Mouse (Mus musculus) lung, postnatal 10 days (tissue): ENCODE measurements around the gene Arid1b.
A peak's percentile ranks its signal among the peaks of the same experiment; 100 is the strongest.

ENCODE experiments used
- DNase-seq: peaks from one replicate; pipeline ENCODE4 v3.0.0; 2021

Gene Arid1b

DNA sequence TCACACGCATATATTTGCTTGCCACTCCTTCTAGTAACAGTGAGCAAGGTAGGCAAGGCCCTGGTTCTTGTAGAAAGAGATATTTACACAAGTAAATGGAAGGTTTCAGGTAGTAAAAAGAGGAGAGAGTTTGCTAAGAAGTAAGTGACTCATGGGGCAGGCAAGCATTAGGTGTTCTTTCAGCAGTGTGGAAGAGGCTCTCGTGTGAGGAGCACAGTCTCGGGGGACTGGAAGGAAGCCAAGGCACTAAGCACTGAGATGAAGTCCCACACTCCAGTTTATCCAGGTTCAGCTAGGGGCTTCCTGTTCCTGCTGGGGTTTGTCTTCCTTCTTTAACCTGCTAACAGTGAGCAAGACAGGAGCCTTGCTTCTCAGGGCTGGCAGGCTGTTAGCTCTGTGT is 203.6 kb downstream of the Arid1b start:
- DNase-seq = no peak

DNA sequence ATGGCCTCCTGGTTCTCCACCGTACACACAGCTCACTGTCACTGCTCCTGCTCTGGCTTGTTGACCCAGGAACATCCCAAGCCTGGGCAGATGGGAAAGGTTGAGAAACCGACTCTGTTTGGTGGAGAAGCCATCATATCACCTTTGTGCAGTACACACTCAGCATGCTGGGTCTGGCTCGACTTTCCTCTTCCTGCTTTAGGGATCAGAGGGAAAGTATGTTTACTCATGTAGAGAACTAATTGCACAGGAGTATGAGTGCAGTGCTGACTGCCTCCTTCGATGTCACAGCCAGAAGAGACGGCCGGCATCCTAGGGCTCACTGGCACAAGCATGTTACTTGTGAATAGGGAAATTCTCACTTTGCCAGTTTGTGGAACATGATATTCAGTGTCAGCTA is 204.1 kb downstream of the Arid1b start:
- no peak for DNase-seq

DNA sequence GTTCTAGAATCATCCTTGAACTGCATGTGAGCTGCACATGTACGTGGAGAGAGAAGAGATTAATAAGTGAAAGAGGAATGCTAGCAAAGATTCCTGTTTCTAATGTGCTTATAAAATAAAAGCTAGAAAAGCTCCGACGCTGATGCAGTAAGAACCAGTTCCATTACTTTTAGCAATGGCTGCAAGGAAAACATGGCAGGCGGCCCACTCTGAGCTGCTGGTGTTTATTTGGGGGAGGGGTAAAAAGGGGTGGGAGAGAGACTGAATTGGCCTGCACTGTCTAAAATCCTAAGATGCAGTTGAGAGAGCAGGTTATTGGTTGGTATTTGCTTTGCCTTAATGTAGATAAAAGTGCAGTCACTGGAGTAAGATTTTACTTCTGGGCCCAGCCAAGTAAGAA is 204.7 kb downstream of the Arid1b start:
- DNase-seq = no peak

DNA sequence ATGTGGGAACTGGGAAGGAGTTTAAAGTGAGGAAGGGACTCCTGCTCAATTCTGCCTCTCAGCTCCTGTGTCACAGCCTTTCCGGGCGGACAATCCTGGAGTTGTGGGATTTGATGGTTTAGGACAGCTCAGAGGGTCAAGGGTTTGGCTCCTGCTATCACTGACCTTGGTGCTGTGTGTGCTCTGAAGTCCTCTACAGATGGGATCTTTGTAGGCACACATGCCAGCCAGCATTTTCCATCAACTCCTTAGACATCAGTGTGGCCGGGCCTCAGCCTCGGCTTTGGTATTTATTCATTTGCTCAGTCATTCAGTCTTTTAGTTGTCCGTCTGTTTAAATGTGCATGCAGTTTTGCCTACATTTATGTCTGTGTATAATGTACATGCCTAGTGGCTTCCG is 206.5 kb downstream of the Arid1b start:
- DNase-seq = no peak

DNA sequence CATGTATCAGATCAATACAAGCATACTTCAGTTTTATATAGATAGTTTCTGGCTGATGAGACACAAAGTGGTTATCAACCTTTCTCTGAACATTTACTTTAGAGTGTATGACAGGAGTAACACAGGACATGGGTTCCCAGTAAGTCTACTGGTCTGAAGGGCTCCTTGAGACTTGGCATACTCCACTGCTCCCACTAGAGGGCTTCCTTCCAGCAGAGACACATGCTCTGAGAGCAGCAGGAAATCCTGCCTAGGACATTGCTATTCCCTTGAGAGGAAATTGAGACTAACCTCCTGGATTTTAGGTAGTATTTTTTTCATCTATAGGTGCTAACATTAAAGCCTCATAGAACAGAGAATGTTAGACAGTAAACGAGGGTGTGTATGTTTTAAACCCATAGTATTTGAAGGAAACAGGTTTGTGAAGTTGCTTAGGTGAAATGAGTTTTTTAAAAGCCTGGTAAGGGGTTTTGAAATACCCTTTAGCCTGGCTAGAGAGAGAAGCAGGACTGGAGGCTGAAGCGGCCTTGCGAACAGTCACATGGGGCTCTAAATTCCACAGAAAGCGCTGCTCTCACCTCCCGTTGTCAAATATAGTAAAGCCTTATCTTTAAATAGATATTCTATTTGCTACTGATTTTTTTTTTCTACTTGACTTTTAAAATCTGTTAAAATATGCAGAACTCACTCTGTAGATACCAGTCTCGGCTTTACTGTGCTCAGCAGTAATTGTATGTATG is 207.9 kb downstream of the Arid1b start:
- peak; percentile 86 for DNase-seq

DNA sequence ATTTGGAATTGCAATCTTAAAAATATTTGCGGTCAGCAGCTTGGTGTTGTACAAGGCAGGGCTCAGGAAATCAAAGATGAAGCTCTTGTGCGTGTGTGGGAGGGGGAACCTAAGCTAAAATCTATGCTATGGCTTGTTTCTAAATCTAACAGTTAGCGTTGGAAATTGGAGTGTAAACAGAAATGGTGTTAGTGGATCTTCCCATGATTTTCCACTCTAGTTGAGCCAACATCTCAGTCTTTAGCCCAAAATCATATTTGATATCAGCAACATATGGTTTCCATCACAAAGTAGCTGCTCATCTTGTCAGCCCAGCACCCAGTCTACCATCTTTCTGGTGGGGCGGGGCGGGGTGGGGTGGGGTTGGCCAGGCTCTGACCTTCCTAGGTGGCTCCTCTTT is 208.6 kb downstream of the Arid1b start:
- no peak for DNase-seq

DNA sequence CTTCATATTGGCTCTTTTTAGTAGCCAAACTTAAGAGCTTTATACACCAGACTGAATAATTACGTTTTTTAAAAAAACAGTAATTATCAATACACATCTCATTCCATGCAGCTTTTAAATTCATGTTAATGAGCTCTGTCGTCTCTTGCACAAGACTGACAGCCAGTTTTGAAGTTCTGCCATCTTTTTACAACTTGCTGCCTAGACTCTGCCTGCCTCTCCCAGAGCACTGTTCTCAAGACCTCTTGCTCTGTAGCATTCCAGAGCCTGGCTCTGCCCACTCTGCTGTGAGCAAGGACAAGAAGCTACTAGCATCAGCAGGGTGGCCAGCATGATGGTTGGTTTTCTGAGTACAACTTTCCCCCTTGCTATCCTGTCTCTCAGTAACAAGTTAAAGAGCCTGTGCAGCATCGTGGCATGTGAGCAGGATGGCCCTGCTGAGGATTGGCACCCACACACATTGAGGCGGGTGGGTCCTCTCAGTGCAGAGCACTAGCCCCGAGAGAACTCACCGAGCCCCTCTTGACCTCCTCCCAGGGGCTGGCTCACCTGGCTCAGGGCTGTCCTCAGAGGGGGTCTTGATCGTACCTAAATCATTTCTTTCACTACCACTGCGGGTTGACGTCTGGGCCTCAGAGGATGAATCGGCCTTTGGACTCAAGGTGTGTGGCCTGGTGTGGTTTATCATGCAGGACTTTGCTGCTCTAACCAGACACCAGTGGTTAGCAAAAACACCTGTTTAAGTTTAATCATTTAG is 209.4 kb downstream of the Arid1b start:
- no peak for DNase-seq

DNA sequence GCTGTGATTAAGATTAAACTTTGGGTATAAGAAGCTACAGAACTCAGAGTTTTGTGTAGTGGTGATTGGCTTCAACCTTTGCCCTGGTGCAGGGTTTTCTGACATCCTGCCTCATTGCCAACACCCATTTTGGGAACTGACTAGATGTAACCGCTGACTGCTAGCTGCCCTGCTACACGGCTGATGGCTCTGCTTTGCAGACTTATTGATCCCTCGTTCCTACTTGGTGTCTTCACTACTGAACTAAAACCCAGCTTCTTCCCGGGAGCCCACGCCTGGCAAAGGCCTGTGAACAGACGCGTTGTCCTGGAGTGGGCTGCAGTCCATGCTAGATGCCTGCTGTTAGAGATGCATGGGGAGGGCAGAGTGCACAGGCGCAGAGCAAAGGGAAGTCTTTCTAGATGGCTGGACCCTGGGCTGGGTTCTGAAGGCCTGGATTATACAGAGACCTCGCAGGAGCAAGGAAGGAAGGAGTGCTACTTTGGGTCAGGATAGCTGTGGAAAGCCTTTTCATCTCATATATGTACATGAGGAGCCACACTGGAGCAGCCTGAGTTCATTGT is 210.1 kb downstream of the Arid1b start:
- DNase-seq = no peak

DNA sequence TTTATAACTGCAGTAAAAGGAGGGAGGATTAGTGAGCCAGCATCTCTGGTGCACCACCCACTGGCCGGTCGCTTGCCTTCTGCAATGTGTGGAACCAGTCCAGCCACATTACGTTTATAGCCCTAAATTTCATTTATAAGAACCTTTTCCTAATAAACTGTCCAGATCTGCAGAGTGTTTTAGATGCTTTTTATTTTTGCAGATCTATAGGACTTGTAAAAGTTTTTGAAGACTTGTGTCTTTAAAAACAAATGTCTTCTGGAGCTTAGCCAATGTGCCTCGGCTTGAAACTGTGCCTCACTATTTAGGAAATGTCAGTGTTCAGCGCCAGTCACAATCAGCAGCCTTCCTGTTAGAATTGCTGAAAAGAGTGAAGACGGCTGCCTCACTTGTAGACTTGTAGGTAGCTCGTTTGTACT is 211.0 kb downstream of the Arid1b start:
- DNase-seq = peak; percentile 32

DNA sequence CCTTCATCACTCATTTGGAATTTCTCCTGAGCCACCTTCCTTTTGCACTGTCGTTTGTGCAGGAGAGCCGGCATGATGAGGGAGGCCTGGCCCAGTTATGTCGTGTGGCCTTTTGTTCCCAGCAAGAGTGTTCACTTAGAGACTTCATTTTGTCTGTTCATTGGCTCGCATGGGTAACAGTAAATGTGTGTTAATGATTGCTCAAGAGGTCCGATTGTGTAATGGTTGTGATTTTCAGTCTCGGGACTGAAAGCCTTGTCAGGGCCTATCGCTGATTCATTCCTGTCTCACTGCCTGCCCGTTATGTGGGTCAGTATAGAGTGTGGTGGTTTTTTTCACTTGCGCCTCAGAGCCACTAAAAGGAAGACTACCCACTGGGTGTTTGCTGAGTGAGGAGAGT is 212.6 kb downstream of the Arid1b start:
- DNase-seq = peak; percentile 60

DNA sequence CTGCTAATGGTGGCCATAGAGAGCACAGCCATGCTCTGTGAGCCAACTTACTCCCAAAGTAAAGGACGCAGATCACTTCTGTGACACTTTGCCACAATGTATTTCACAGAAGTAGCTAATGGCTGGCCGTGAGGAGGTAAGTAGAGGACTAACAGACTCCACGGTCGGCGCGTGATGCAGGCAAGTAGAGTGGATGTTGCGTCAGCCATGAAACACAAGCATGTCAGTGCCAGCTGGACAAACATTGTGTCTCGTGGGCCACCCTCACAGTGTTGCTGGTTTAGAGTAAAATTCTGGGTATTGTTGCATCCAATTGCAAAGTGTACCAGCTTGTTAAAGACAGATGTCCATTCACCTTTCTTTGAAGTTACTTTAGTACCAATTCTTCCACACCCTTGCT is 213.7 kb downstream of the Arid1b start:
- DNase-seq = no peak

DNA sequence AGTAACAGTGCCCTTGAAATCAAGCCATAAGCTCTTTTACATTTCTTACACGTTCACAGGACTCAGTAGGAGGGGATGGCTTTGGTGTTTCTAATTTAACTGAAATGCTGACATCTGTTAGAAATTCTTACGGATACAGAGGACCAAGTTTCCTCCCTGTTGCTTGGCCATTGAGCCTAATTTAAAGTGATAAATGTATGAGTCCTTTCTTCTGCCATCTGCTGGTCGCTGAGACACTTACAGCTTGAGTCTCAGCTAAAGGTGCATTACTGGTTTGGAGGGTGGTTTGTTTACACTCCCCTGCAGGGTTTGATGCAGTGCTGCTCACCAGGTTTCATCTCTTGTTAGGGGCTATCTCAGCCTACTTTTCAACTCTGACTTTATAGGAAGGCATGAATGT is 214.2 kb downstream of the Arid1b start:
- DNase-seq = no peak

DNA sequence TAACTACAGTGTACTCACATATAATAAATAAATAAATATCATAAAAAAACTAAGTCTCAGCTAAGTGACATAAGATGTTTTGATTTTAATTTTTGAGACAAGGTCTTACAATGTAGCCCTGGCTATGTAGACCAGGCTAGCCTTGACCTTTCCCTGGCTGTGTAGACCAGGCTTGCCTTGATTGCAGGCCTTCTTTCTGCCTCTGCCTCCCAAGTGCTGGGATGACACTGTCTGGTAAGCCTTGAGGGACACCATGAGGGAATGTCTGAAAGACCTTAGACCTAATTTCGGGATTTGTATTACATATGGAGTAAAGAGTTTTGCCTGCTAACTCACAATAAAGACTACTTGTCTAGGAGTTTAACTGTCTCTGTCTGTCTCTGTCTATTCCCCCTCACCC is 214.9 kb downstream of the Arid1b start:
- DNase-seq = no peak

DNA sequence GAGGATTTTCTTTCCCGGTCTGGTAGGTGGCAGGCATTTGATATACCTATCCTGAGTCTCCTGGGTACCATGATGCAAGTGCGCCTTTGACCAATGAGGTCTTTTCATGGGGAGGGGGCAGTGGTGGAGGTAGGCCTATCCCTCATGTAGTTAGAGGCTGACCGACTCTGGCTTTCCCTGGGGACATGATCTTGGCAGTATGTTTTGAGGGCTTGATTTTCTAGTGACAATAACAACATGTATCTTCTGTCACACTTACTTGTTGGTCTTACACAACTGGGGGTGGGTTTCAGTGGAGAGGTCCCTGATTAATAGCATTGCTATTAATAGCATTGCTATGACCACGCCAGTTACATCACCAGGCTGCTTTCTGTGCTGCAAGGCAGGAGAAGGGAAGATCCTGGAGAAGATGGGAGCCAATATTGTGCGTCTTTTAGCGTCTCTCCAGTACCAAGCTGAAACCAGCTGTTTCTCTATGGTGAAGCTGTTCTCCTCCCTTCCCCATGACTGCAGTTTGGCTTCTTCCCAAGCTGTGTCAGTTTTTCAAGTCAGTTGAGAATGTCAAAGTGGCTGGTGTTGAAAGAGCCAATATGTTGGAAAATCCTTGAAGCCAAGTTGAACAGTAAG is 216.1 kb downstream of the Arid1b start:
- peak; percentile 84 for DNase-seq

DNA sequence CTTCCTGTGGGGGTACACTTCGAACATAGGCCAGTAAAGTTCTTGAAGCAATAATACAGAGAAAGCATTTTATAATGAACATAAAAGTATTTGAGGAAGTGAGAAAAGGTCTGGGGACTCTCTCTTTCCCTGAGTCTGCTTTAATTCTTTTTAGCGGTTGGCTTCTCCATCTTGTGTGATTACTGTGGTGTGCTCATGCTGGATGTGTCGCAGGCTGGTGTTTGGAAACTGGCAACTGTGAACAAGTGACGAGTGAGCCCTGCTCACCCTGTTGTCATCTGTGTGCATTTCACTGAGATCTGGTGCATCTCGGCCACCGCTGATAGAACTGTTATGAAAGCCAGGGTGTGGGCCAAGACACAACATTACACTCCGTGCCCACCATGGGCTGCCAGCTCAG is 216.8 kb downstream of the Arid1b start:
- no peak for DNase-seq

DNA sequence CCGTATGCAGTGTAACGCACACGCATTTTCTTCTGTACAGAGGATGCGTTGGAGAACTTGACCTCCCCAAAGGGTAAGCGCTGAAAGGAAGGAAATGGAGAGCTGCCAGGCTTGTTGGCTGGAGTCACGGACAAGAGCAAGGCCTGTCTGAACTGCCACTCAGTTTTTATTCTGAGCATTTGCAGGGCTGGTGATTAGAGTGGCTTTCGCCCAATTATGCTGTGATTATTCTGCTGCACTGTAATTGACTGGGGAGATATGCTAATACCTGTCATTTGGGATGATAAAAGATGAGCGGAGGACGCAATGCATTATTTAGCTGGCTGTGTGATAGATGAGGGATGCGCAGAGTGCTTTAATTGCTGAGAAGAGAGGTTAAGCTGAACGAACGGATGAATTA is 218.0 kb downstream of the Arid1b start:
- peak; percentile 58 for DNase-seq

DNA sequence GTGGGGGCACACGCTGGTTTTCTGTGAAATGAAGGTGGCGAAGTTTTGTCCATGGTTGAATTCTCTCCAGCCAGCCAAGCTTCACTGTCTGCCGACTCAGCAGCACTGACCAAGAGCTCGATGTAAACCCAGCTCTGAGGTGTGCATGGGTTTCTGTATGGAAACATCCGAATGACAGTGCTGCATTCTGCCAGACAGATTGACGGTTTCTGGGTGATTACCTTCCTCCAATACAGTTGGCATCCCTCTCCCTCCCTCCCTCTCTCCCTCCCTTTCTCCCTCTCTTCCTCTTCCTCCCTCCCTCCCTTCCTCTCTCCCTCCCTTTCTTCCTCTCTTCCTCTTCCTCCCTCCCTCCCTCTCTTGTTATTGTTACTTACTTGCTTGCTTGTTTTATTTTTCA is 219.3 kb downstream of the Arid1b start:
- no peak for DNase-seq

DNA sequence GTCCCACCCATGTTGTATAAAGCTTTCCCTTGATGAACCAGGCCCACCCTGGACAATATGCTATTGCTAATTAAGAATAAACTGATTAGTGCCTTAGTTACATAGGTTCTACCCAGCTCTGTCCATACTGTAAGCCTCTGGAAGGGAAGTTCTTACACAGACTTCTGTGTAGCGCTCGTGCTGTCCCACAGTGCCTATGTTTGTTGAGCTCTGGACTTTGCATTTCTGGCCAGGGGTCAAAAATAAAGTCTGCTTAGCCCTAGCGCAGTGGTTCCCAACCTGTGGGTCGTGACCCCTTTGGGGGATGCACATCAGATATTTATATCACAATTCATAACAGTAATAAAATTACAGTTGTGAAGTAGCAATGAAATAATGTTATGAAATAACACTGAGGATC is 221.2 kb downstream of the Arid1b start:
- DNase-seq = no peak

DNA sequence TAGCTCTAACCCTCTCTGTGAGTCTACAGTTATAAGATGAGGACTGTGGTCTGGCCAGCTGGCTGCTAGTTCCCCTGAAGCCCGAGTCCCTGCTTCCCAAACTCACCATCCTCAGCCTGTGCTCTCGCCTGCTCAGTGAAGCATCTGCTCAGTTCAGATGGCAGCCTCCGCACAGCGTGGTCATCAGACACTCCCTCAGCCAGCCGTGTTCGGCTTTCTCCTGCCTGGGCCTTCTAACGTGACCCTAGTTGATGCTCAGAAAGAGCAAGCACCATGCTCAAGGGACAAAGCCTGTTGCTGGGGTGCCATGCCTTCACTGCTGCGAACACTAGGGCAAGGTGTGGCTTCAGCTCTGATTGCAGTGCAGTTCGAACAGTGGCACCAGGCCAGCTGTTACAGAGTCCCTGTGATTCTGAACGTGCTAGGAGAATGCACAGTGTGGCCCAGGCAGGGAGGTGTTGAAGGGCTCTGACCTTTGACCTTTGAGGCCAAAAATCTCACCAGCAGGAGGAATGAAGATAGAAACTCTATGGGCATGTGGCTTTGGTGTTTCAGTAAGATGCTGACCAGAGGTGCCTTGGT is 222.9 kb downstream of the Arid1b start:
- DNase-seq = peak; percentile 41

DNA sequence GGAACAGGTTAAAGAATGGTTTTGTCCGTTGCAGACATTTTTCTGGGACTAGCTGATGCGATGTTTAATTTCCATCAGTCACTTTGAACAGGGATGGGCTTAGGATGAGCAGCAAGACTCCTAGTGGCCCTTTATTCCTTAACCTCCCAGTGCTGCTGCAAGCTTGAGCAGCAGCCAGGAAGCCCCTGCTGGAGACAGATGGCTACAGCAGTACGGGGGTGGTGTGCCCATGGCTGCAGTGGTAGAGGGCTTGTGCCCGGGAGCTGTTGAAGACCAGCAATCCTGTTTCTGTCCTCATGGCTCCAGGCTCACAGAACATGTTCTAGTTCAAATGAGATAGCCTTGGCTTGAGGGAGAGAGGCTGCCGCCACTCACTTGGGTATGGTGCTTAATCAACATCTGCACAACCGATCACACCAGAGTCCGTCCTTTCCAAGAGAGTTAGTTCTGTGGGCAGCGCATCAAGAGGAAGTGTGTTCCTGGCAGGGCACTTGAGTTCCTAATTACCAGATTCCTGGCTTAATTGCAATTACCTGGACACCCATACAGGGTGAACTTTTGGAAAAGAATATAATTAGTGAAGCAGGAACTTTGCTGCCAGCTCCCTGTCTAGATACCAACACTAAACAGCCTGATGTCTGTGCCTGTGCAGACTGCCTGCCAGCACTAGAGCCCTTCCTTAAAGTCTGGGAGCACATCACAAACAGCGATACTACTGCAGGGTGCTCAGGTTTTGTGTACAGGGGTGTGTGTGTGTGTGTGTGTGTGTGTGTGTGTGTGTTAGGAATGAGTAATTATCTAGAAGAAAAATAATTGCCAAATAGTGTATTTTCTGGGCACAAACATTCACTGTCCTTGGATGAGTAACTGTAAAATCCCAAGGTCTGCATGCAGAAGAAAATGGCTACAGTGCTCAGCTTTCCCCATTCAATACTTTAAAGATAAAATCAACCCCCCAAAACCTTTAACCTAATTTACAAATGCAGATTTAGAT is 224.0 kb downstream of the Arid1b start:
- no peak for DNase-seq

DNA sequence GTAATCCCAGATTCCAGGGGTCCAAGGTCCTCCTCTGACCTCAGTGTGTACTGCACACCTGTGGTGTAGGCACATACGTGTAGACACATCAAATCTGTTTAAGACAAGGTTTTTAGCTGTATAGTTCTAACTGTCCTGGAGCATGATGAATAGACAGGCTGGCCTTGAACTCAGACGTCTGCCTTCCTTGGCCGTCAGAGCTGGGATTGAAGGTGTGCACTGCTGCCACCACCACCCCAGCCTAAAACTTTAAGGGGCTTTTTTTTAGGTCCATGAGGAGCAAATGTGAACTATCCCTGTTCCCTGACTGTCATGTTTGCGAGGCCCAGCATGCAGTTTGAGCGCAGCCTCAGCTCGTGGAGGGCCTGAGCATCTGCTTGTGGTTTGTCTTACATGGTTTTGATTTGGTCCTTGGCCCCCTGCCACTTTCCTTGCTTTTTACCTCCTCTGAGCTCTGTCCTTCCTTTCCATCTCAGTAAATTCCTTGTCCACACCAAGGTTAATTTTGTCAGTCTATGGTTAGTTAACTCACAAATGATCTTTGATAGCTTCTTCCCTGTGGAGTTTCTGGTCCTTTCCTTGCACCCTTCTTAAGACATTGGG is 224.9 kb downstream of the Arid1b start:
- no peak for DNase-seq

DNA sequence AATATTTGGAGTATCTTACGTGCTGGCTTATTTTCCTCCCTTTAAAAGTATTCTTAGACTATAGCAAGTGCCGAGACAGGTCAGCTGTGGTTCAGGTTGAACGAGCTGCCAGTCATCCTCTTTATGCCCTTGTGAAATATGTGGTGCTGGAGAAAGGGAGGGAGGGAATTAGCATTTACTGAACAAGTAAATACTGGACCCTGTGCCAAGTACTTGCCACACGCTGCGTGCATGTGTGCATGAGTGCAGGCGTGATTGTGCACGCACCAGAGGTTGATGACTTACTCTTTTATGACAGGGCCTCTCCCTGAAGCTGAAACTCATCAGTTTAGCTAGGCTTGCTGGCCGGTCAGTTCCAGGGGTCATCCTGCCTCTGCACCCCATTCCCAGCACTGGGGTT is 226.9 kb downstream of the Arid1b start:
- peak; percentile 37 for DNase-seq
